Mouse (Mus musculus) lung, postnatal 0 days (tissue): ENCODE results near the gene Timm8a2. TPM values are rescaled to one million over a fixed set of nuclear protein-coding genes. Genes with fewer than 3 reads are reported as not detected.
A peak's percentile ranks its signal among the peaks of the same experiment; 100 is the strongest.

Experiments used
- ATAC-seq: fragments of 200-750 bp; cut with Nextera tagmentation; 2 replicates; pipeline ENCODE4 v1.8.0; 2017; ENCODE audit warnings: moderate library complexity
- DNase-seq: peaks from one replicate; pipeline ENCODE4 v3.0.0-alpha.2; 2016; ENCODE audit warnings: low spot score
- H3K27ac ChIP-seq: fragments of 300-500 bp; sonication (generic); 2 replicates; pipeline ENCODE4 v1.5.1; 2014; ENCODE audit warnings: antibody characterized with exemption, mild to moderate bottlenecking, low read length, mixed read lengths
- H3K27me3 ChIP-seq: fragments of 300-500 bp; sonication (generic); replicated peaks from 2 replicates; pipeline ENCODE4 v1.6.1; 2014; ENCODE audit warnings: low read length, mixed read lengths; ENCODE audit not compliant: insufficient read depth
- H3K36me3 ChIP-seq: fragments of 300-500 bp; sonication (generic); 2 replicates; pipeline ENCODE4 v1.6.1; 2014; ENCODE audit warnings: low read length, mixed read lengths; ENCODE audit not compliant: insufficient read depth
- H3K4me1 ChIP-seq: fragments of 300-500 bp; sonication (generic); 2 replicates; pipeline ENCODE4 v1.6.1; 2014; ENCODE audit warnings: antibody characterized with exemption, low read depth, low read length, mixed read lengths; ENCODE audit not compliant: insufficient read depth
- H3K4me2 ChIP-seq: fragments of 300-500 bp; sonication (generic); replicated peaks from 2 replicates; pipeline ENCODE4 v1.6.1; 2014; ENCODE audit warnings: low read depth, mild to moderate bottlenecking, low read length, moderate library complexity, mixed read lengths
- H3K4me3 ChIP-seq: fragments of 300-500 bp; sonication (generic); 2 replicates; pipeline ENCODE4 v1.5.1; 2014; ENCODE audit warnings: low read depth, low read length
- H3K9ac ChIP-seq: fragments of 300-500 bp; sonication (generic); replicated peaks from 2 replicates; pipeline ENCODE4 v1.6.1; 2014; ENCODE audit warnings: low read depth, mild to moderate bottlenecking
- H3K9me3 ChIP-seq: fragments of 300-500 bp; sonication (generic); 2 replicates; pipeline ENCODE4 v1.6.1; 2016; ENCODE audit warnings: low read length, mixed read lengths
- CTCF ChIP-seq: IDR thresholded peaks from 2 replicates; pipeline ENCODE4 v1.5.1; 2016; ENCODE audit warnings: antibody characterized with exemption, mild to moderate bottlenecking
- EP300 ChIP-seq: IDR thresholded peaks from 2 replicates; pipeline ENCODE4 v1.6.1; 2016; ENCODE audit warnings: antibody characterized with exemption, mild to moderate bottlenecking, control low read depth
- WGBS: fragments of 180-500 bp; shearing (Covaris S2); extraction: QIAGEN DNeasy Blood & Tissue Kit; methylation state at CpG from one replicate; pipeline ENCODE4 v1.1.7; 2014; 5-methylcytosine and 5-hydroxymethylcytosine counted together
- polyA plus RNA-seq: library from polyadenylated mRNA; unstranded; fragments of >200 nt; fragmentation: Nextera tagmentation; extraction: Ambion mirVana; gene quantifications from 2 replicates; pipeline ENCODE4 v1.2.1, GENCODE M21; 2015

The Timm8a2 gene
- polyA plus RNA-seq, 1 experiment from 2014 or later, result not detected

DNA sequence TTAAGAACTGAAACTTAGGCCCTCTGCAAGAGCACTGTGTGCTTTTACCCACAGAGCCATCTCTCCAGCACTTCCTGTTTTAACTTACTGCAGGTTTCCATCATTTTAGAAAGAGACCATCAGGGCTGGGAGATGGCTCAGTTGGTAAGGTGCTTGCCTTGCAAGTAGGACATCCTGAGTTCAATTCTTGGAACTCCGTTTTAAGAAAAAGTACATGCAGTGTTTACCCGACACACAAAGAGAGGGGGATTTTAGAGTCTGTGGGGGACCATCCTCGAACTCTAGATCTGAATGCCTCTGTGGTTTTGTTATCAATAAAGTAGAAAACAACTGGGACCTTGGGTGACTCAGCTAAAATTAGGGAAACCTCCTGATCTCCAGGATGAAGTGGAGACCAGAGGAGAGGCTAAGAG is 6.9 kb downstream of the Timm8a2 start:
- Histone ChIP-seq H3K9ac (no peak overlapping the region), H3K4me3 (no peak overlapping the region), H3K36me3 (no peaks in the 10 kb centered on the region), H3K4me1 (no peaks in the 10 kb centered on the region), H3K27ac (no peak overlapping the region), H3K9me3 (no peaks in the 10 kb centered on the region), H3K4me2 (no peak overlapping the region), H3K27me3 (no peaks in the 10 kb centered on the region)
- no peak for TF ChIP-seq EP300
- TF ChIP-seq CTCF, result no peak
- ATAC-seq, result no peak
- 77% methylated on average over 3 of the region's 3 CpGs for WGBS
- no peak for DNase-seq

- Histone ChIP-seq H3K4me3 (no peak overlapping the region), H3K9ac (no peak overlapping the region), H3K27ac (no peak overlapping the region), H3K36me3 (no peaks in the 10 kb centered on the region), H3K4me2 (no peak overlapping the region), H3K27me3 (no peaks in the 10 kb centered on the region), H3K9me3 (no peaks in the 10 kb centered on the region), H3K4me1 (no peaks in the 10 kb centered on the region)
- 64% methylated on average over 8 of the region's 8 CpGs for WGBS
- DNase-seq, result no peak
- ATAC-seq, result no peak
- TF ChIP-seq CTCF (0 out of 2 replicates have a peak, but pooled peaks have one; percentile 2), EP300 (no peak)
Measured at GRCm38 (mm10) chr14:122042142-122042694, 7.7 kb downstream of the Timm8a2 start.

GRCm38 (mm10) chr14:122047784-122048183 is 13.3 kb downstream of the Timm8a2 start:
- H3K9me3 ChIP-seq, result no peaks in the 10 kb centered on the region
- ATAC-seq (no peak), DNase-seq (no peak)
- no peak overlapping the region for H3K9ac ChIP-seq
- H3K4me2 ChIP-seq, result no peak overlapping the region
- H3K27ac ChIP-seq, result no peak overlapping the region
- H3K27me3 ChIP-seq, result no peaks in the 10 kb centered on the region
- no peaks in the 10 kb centered on the region for H3K36me3 ChIP-seq
- no peak overlapping the region for H3K4me3 ChIP-seq
- H3K4me1 ChIP-seq, result no peaks in the 10 kb centered on the region
- WGBS, result 83% methylated on average over 8 of the region's 8 CpGs
- TF ChIP-seq EP300 (no peak), CTCF (no peak)

GRCm38 (mm10) chr14:122048816-122049215 is 14.3 kb downstream of the Timm8a2 start:
- H3K9me3 ChIP-seq, result no peaks in the 10 kb centered on the region
- TF ChIP-seq EP300 (no peak), CTCF (no peak)
- no peaks in the 10 kb centered on the region for H3K36me3 ChIP-seq
- H3K27ac ChIP-seq, result no peak overlapping the region
- H3K4me1 ChIP-seq, result no peaks in the 10 kb centered on the region
- 84% methylated on average over 9 of the region's 9 CpGs for WGBS
- no peak overlapping the region for H3K9ac ChIP-seq
- no peak for DNase-seq
- no peak overlapping the region for H3K4me2 ChIP-seq
- no peak overlapping the region for H3K4me3 ChIP-seq
- no peak for ATAC-seq
- H3K27me3 ChIP-seq, result no peaks in the 10 kb centered on the region

DNA sequence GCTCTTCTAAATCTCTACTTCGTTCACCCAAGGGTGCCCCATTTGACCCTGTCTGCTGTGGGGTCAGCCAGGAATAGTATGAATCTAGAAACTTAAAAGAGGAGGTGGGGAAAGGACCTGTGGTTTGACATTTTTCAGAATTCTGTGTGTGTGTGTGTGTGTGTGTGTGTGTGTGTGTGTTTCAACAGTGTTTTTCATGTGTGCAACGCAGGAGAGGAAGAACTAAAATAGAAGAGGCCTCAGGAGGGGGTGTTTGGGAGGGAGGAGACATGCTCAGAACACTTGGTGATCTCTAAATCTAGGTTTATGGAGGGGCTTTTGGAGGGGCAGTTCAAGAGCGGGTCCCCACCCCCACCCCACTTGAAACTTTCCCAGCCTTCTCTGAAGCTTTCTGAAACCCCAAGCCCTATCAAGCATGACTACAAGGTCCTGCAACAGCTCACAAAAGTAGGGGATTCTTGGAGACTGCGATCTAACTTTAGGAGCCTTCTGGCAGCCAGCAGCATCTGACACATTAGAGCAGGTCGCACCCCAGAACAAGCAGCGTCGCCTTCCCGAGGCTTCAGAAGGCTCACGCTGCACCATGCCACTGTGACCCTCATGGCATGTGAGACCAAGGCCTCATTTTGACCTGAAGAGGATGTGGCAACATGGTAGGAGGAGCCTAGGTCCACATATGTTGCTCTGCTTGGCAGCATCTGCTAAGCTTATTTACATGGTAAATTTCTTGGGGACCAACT is 18.6 kb downstream of the Timm8a2 start:
- Histone ChIP-seq H3K4me1 (no peaks in the 10 kb centered on the region), H3K27me3 (no peaks in the 10 kb centered on the region), H3K27ac (no peak overlapping the region), H3K4me2 (no peak overlapping the region), H3K36me3 (no peaks in the 10 kb centered on the region), H3K9ac (no peak overlapping the region), H3K9me3 (no peaks in the 10 kb centered on the region), H3K4me3 (no peak overlapping the region)
- WGBS, result 69% methylated on average over 9 of the region's 9 CpGs
- no peak for DNase-seq
- no peak for ATAC-seq
- no peak for TF ChIP-seq EP300
- TF ChIP-seq CTCF, result no peak

DNA sequence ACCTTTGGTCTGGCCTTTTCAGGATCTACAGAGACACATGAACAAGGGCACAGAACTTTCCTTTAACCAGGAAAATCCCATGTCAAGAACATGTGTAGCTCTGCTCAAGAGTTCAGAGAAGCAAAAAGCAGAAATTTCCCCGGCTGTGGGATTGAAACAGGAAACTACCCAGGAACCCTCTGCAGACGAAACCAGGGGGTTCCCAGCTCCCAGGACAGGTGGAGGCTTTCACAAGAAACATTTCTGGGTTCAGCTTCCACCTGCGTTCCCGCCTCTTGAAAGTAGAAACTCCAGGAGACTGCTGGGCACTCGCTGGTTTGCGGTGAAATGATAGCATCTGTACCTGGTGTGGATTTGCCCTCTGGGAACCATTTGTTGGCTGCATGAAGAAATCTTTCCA is 22.4 kb downstream of the Timm8a2 start:
- Histone ChIP-seq H3K9ac (no peak overlapping the region), H3K27me3 (no peaks in the 10 kb centered on the region), H3K4me2 (no peak overlapping the region), H3K27ac (no peak overlapping the region), H3K9me3 (no peaks in the 10 kb centered on the region), H3K36me3 (no peaks in the 10 kb centered on the region), H3K4me3 (no peak overlapping the region), H3K4me1 (no peaks in the 10 kb centered on the region)
- DNase-seq (no peak), ATAC-seq (no peak)
- WGBS, result 66% methylated on average over 6 of the region's 6 CpGs
- no peak for TF ChIP-seq CTCF
- no peak for TF ChIP-seq EP300
